Comparison of ENCODE assay signal across 9 mouse cellular contexts in genomic region chr6:51510094-51510493, GRCm38 (mm10). TPM values are rescaled to one million over a fixed set of nuclear protein-coding genes. Genes with fewer than 3 reads are reported as not detected.
DNase-seq lines count a peak whose midpoint lies in the region; ATAC-seq lines count a peak whose summit lies in the region.
"Had no signal": no experiment of that assay in that cellular context is flagged by ENCODE, and none has a peak within 500 bp of the region (broad histone marks: within the 10 kb centered on the region; RNA-seq: fewer than 3 reads in every experiment).

No protein-coding gene starts in this region.

- H3K4me3 ChIP-seq in hindbrain, embryonic 11.5 days (ENCODE audit: low read depth, low read length), result no peak overlapping the region
- no peak overlapping the region for H3K4me3 ChIP-seq in hindbrain, embryonic 10.5 days
- H3K4me3 ChIP-seq in limb, embryonic 10.5 days, result no peak overlapping the region

- no peak overlapping the region for H3K9ac ChIP-seq in hindbrain, embryonic 11.5 days (ENCODE audit: low read depth, low read length)
- H3K9ac ChIP-seq: liver, embryonic 15.5 days had no signal

- 35% methylated on average over 5 of the region's 5 CpGs for WGBS in hindbrain, embryonic 11.5 days
- WGBS in hindbrain, embryonic 10.5 days, result 30% methylated on average over 5 of the region's 5 CpGs
- 35% methylated on average over 5 of the region's 5 CpGs for WGBS in limb, embryonic 10.5 days

- no peaks in the 10 kb centered on the region for H3K4me1 ChIP-seq in hindbrain, embryonic 11.5 days (replicated peaks; ENCODE audit: control insufficient read depth, insufficient read depth, low read length)
- peaks cover 15% of the 10 kb centered on the region; the same call in 1 of the 2 replicates for H3K4me1 ChIP-seq in hindbrain, embryonic 10.5 days (replicated peaks)
- peaks cover 27% of the 10 kb centered on the region for H3K4me1 ChIP-seq in limb, embryonic 10.5 days

- no peak for ATAC-seq in hindbrain, embryonic 11.5 days (ENCODE audit: low FRiP score)
- ATAC-seq in erythroid progenitor cell, adult 5-6 weeks (replicated peaks; ENCODE audit: low FRiP score, poor library complexity, severe bottlenecking), result no peak

- no peaks in the 10 kb centered on the region for H3K9me3 ChIP-seq in hindbrain, embryonic 11.5 days (ENCODE audit: control insufficient read depth, low read length)
- no peaks in the 10 kb centered on the region for H3K9me3 ChIP-seq in hindbrain, embryonic 10.5 days
- no peaks in the 10 kb centered on the region for H3K9me3 ChIP-seq in limb, embryonic 10.5 days (replicated peaks)
- H3K9me3 ChIP-seq: liver, embryonic 15.5 days had no signal

- no peak overlapping the region for H3K4me2 ChIP-seq in hindbrain, embryonic 11.5 days (replicated peaks; ENCODE audit: low read depth, low read length)

- no peaks in the 10 kb centered on the region for H3K36me3 ChIP-seq in hindbrain, embryonic 11.5 days (ENCODE audit: control insufficient read depth, insufficient read depth, low read length)
- H3K36me3 ChIP-seq in hindbrain, embryonic 10.5 days, result no peaks in the 10 kb centered on the region
- no peaks in the 10 kb centered on the region for H3K36me3 ChIP-seq in limb, embryonic 10.5 days
- H3K36me3 ChIP-seq: liver, embryonic 15.5 days had no signal

- H3K27me3 ChIP-seq in hindbrain, embryonic 11.5 days (ENCODE audit: control insufficient read depth, insufficient read depth, low read length), result no peaks in the 10 kb centered on the region
- no peaks in the 10 kb centered on the region for H3K27me3 ChIP-seq in hindbrain, embryonic 10.5 days (ENCODE audit: insufficient read depth, poor library complexity, severe bottlenecking)
- no peaks in the 10 kb centered on the region for H3K27me3 ChIP-seq in limb, embryonic 10.5 days (ENCODE audit: low read depth, poor library complexity, severe bottlenecking)
- H3K27me3 ChIP-seq: liver, embryonic 15.5 days had no signal

- intact Hi-C loops in gastrocnemius, postnatal 14 days (cut with DNase I; ENCODE audit: low total_unique reads), result loop anchor here (10.0 kb wide), 1 partner anchor 65 kb away; no protein-coding TSS in a partner anchor

- peak; percentile 62 for DNase-seq in hindbrain, embryonic 11.5 days (ENCODE audit: low spot score)
- no peak for DNase-seq in hindbrain, embryonic 10.5 days (ENCODE audit: low spot score)
- peak; percentile 70 for DNase-seq in CD4-positive helper T cell, adult 2 months (ENCODE audit: low read depth, low spot score)
- DNase-seq in adrenal gland, adult 2 months, result peak; percentile 35
- peak; percentile 48 for DNase-seq in gastrocnemius, postnatal 14 days
- peak; percentile 52 for DNase-seq in limb, embryonic 10.5 days (ENCODE audit: low spot score)
- peak; percentile 42 for DNase-seq in skeletal muscle tissue, adult 2 months (ENCODE audit: low read depth, low spot score)

- no peak overlapping the region for H3K27ac ChIP-seq in hindbrain, embryonic 11.5 days (ENCODE audit: low read depth, low read length)
- H3K27ac ChIP-seq in hindbrain, embryonic 10.5 days, result no peak overlapping the region
- H3K27ac ChIP-seq in limb, embryonic 10.5 days, result no peak overlapping the region
- H3K27ac ChIP-seq: liver, embryonic 15.5 days had no signal

RNA-seq across cellular contexts. Expression of gene Snx10, which starts 13.6 kb away (rescaled TPM):
- 45.3 and 47.6 TPM in 2 replicates for polyA plus RNA-seq in hindbrain, embryonic 11.5 days (2014; fragmentation: Nextera tagmentation; extraction: Ambion mirVana)
- polyA plus RNA-seq in hindbrain, embryonic 10.5 days (2016; fragmentation: Nextera tagmentation; extraction: Ambion mirVana), result 35.8 and 41.9 TPM in 2 replicates
- 10 to 100 TPM; 36.2 to 69.2 TPM for total RNA-seq in adrenal gland, adult 2 months (2021)
- polyA plus RNA-seq in adrenal gland, adult 2 months (2012; rRNA removed), result 0.81 and 0.95 TPM in 2 replicates
- 1 to 10 TPM; 5.2 to 5.3 TPM for total RNA-seq in gastrocnemius, postnatal 14 days (2021)
- polyA plus RNA-seq in limb, embryonic 10.5 days (2016; fragmentation: Nextera tagmentation; extraction: Ambion mirVana), result 14.6 and 16.0 TPM in 2 replicates
- 9.7 and 21.4 TPM in 2 replicates for total RNA-seq in erythroid progenitor cell, adult 5-6 weeks (2015; ENCODE audit: low replicate concordance)
- 12.0 and 13.5 TPM in 2 replicates for total RNA-seq in erythroid progenitor cell, adult 5-6 weeks (2017; ENCODE audit: low replicate concordance)

RNA-seq across cellular contexts. Expression of gene Cbx3, which starts 39.9 kb away (rescaled TPM):
- 660 and 672 TPM in 2 replicates for polyA plus RNA-seq in hindbrain, embryonic 11.5 days (2014; fragmentation: Nextera tagmentation; extraction: Ambion mirVana)
- polyA plus RNA-seq in hindbrain, embryonic 10.5 days (2016; fragmentation: Nextera tagmentation; extraction: Ambion mirVana), result 534 and 612 TPM in 2 replicates
- total RNA-seq in adrenal gland, adult 2 months (2021), result 10 to 100 TPM; 58.8 to 97.3 TPM
- polyA plus RNA-seq in adrenal gland, adult 2 months (2012; rRNA removed), result 5.3 and 5.9 TPM in 2 replicates
- total RNA-seq in gastrocnemius, postnatal 14 days (2021), result 10 to 100 TPM; 48.2 to 55.3 TPM
- polyA plus RNA-seq in limb, embryonic 10.5 days (2016; fragmentation: Nextera tagmentation; extraction: Ambion mirVana), result 639 and 665 TPM in 2 replicates
- total RNA-seq in erythroid progenitor cell, adult 5-6 weeks (2015; ENCODE audit: low replicate concordance), result 276 and 309 TPM in 2 replicates
- 350 and 420 TPM in 2 replicates for total RNA-seq in erythroid progenitor cell, adult 5-6 weeks (2017; ENCODE audit: low replicate concordance)

RNA-seq across cellular contexts. Expression of gene Hnrnpa2b1, which starts 40.4 kb away (rescaled TPM):
- polyA plus RNA-seq in hindbrain, embryonic 11.5 days (2014; fragmentation: Nextera tagmentation; extraction: Ambion mirVana), result 1,561 and 1,692 TPM in 2 replicates
- polyA plus RNA-seq in hindbrain, embryonic 10.5 days (2016; fragmentation: Nextera tagmentation; extraction: Ambion mirVana), result 1,586 and 2,252 TPM in 2 replicates
- total RNA-seq in adrenal gland, adult 2 months (2021), result 100 to 1,000 TPM; 435 to 575 TPM
- 35.2 and 41.0 TPM in 2 replicates for polyA plus RNA-seq in adrenal gland, adult 2 months (2012; rRNA removed)
- 100 to 1,000 TPM; 255 to 265 TPM for total RNA-seq in gastrocnemius, postnatal 14 days (2021)
- polyA plus RNA-seq in limb, embryonic 10.5 days (2016; fragmentation: Nextera tagmentation; extraction: Ambion mirVana), result 1,996 and 2,303 TPM in 2 replicates
- total RNA-seq in erythroid progenitor cell, adult 5-6 weeks (2015; ENCODE audit: low replicate concordance), result 1,450 and 1,811 TPM in 2 replicates
- total RNA-seq in erythroid progenitor cell, adult 5-6 weeks (2017; ENCODE audit: low replicate concordance), result 1,487 and 2,530 TPM in 2 replicates

Comparison
In these comparisons a context has a peak if more than half of its experiments do, and no peak if none do; other contexts are left out.
1. RNA of gene Cbx3, which starts 39.9 kb away (polyA plus RNA-seq): 639 to 665 TPM in limb, embryonic 10.5 days, 660 to 672 TPM in hindbrain, embryonic 11.5 days and 534 to 612 TPM in hindbrain, embryonic 10.5 days; 5.3 to 5.9 TPM in adrenal gland, adult 2 months; every median in the first group is over 10 times any median in the second.
2. RNA of gene Hnrnpa2b1, which starts 40.4 kb away (polyA plus RNA-seq): 1,996 to 2,303 TPM in limb, embryonic 10.5 days, 1,586 to 2,252 TPM in hindbrain, embryonic 10.5 days and 1,561 to 1,692 TPM in hindbrain, embryonic 11.5 days; 35.2 to 41.0 TPM in adrenal gland, adult 2 months; every median in the first group is over 10 times any median in the second.